Mouse (Mus musculus) limb, embryonic 11.5 days (tissue): Measurements from ENCODE around the gene Zfp280c. TPM values are rescaled to one million over a fixed set of nuclear protein-coding genes. Genes with fewer than 3 reads are reported as not detected.

Experiments used
- ATAC-seq: fragments of 200-750 bp; cut with Nextera tagmentation; 2 replicates; pipeline ENCODE4 v1.8.0; 2017; ENCODE audit warnings: low read depth; ENCODE audit not compliant: insufficient number of reproducible peaks, low FRiP score, low TSS enrichment
- DNase-seq: peaks from one replicate; pipeline ENCODE4 v3.0.0-alpha.2; 2015; ENCODE audit warnings: low spot score
- H3K27ac ChIP-seq: fragments of 300-500 bp; sonication (generic); replicated peaks from 2 replicates; pipeline ENCODE4 v1.5.1; 2014; ENCODE audit warnings: low read depth, mild to moderate bottlenecking, low read length
- H3K27me3 ChIP-seq: fragments of 300-500 bp; sonication (generic); 2 replicates; pipeline ENCODE4 v1.6.1; 2014; ENCODE audit warnings: mild to moderate bottlenecking, low read length, mixed read lengths; ENCODE audit not compliant: control insufficient read depth, insufficient read depth
- H3K36me3 ChIP-seq: fragments of 300-500 bp; sonication (generic); 2 replicates; pipeline ENCODE4 v1.6.1; 2014; ENCODE audit warnings: mild to moderate bottlenecking, low read length, moderate library complexity, mixed read lengths; ENCODE audit not compliant: control insufficient read depth, insufficient read depth
- H3K4me1 ChIP-seq: fragments of 300-500 bp; sonication (generic); 2 replicates; pipeline ENCODE4 v1.6.1; 2014; ENCODE audit warnings: low read length, mixed read lengths; ENCODE audit not compliant: control insufficient read depth, insufficient read depth
- H3K4me2 ChIP-seq: fragments of 300-500 bp; sonication (generic); 2 replicates; pipeline ENCODE4 v1.6.1; 2014; ENCODE audit warnings: low read depth, mild to moderate bottlenecking, moderate library complexity; ENCODE audit not compliant: severe bottlenecking
- H3K4me3 ChIP-seq: fragments of 300-500 bp; sonication (generic); 2 replicates; pipeline ENCODE4 v1.5.1; 2014; ENCODE audit warnings: low read depth, low read length
- H3K9ac ChIP-seq: fragments of 300-500 bp; sonication (generic); 2 replicates; pipeline ENCODE4 v1.6.1; 2014; ENCODE audit warnings: mild to moderate bottlenecking, low read length
- H3K9me3 ChIP-seq: fragments of 300-500 bp; sonication (generic); 2 replicates; pipeline ENCODE4 v1.6.1; 2016; ENCODE audit warnings: low read length; ENCODE audit not compliant: control insufficient read depth
- WGBS: fragments of 180-500 bp; shearing (Covaris S2); extraction: QIAGEN DNeasy Blood & Tissue Kit; methylation state at CpG from one replicate; pipeline ENCODE4 v1.1.7; 2014; 5-methylcytosine and 5-hydroxymethylcytosine counted together
- microRNA-seq: library from miRNA; unstranded; fragments of <30 nt; microRNA quantifications from one replicate; pipeline ENCODE4, GENCODE M21; 2016
- polyA plus RNA-seq: library from polyadenylated mRNA; unstranded; fragments of >200 nt; fragmentation: Nextera tagmentation; extraction: Ambion mirVana; gene quantifications from 2 replicates; pipeline ENCODE4 v1.2.1, GENCODE M21; 2014

The Zfp280c gene
- polyA plus RNA-seq, 1 experiment from 2014 or later, result 23.3 TPM

DNA sequence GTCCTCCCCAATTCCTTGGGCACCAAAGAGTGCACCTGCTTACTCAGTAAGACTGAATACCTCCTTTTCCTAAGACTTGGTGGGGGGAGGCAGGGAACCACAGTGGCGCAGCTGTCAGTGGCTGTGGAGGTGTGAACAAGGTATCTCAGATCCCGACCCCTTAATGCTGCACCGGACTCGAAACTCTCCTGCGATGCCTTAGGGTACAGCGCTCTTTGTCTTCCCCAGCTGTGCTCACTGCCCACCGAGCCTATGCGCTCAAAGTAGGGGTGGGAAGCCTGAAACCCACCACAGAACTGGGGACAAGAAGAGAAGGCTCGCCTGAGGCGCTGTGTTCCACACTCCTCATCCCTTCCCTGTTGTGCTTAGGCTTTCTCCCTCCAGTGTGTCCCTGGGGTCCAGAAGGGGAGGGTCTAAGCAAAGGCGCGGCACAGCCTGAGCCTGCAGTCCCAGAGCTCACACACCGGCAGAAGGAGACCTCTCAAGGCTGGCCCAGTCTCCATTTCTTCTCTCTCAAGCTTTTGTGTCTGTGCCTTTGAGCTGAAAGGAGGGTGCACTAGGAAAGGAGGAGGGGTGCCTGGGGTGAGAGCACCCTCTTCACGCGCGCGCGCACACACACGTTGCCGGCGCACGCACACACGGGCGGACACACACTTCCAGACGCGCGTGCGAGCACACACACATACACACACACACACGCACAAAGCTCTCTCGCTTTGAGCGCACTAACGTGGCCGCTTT lies 75.3 kb downstream of the Zfp280c start, which contains the start of gene Rab33a:
TSS of gene Rab33a (plus strand) at position 478 of the 741 bp plus-strand sequence.
- DNase-seq, result peak; percentile 47

DNA sequence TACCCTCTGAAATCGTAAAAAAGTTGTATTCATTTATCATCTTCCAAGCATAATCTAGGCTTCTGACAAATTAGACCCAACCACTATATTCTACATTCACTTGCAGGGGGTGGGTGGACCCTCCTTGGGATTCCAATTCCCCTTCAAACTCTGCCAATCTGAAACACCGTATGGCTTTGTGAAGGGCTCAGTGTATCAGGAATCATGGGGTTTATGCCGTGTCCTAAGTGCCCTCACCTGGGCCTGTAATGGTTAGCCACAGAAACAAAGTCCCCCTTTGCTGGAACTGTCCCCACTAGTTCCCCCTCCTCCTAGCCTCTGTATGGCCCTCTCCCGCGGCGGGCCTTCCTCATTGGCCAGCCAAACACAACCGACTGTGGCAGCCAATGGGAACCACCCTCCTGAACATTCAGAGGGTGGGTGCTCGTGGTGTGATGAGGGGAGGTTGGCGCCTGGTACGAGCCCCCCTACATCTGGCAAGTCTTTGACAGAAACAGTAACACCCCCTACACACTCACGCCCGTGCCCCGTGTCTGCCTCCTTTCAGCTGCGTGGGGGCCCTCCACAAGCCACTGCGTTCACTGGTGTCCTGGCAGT lies 76.0 kb downstream of the Zfp280c start:
- H3K9ac ChIP-seq, result peak overlapping the region; percentile 49; the same call in 1 of the 2 replicates
- peak; percentile 70 for ATAC-seq
- no peak overlapping the region for H3K27ac ChIP-seq
- peak overlapping the region; percentile 67 for H3K4me2 ChIP-seq
- WGBS, result 30% methylated on average over 15 of the region's 15 CpGs
- no peaks in the 10 kb centered on the region for H3K9me3 ChIP-seq
- no peaks in the 10 kb centered on the region for H3K4me1 ChIP-seq
- H3K4me3 ChIP-seq, result peak overlapping the region; percentile 40
- H3K27me3 ChIP-seq, result no peaks in the 10 kb centered on the region
- no peaks in the 10 kb centered on the region for H3K36me3 ChIP-seq
- peak; percentile 51 for DNase-seq

More for the DNA sequence above, 75.3 kb downstream of the Zfp280c start, which contains the start of gene Rab33a:
- Histone ChIP-seq H3K9me3 (no peaks in the 10 kb centered on the region), H3K9ac (peak within 1 kb of the TSS; percentile 49), H3K4me3 (peak within 1 kb of the TSS; percentile 40), H3K27me3 (no peaks in the 10 kb centered on the region), H3K36me3 (no peaks in the 10 kb centered on the region), H3K4me1 (no peaks in the 10 kb centered on the region), H3K4me2 (peak within 1 kb of the TSS; percentile 67), H3K27ac (no peak within 1 kb of the TSS)
- peak; percentile 79 for ATAC-seq
- 25% methylated on average over 32 of the region's 33 CpGs for WGBS

DNA sequence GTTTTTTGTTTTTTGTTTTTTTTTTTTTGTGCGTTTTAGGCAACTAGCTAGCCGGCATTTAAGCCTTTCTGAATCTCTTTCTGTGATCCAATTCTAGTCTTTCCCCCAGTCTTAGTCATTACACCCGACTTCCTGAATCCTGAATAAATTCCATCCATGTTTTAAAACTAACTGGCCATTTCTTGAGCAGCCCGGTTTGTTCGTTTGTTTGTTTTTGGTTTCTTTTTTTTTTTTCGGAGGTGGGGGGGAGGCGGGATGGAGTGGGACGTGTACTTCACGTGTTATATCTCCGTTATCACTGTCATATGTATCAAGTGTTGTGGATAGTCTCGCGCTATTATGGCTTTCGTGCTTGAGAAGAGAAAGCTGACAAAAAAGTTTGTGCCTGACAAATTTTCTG lies 80.5 kb downstream of the Zfp280c start:
- H3K27ac ChIP-seq, result no peak overlapping the region
- ATAC-seq (no peak), DNase-seq (no peak)
- H3K4me3 ChIP-seq, result peak overlapping the region; percentile 51
- WGBS, result 24% methylated on average over 13 of the region's 13 CpGs
- peak overlapping the region; percentile 37 for H3K9ac ChIP-seq
- H3K36me3 ChIP-seq, result no peaks in the 10 kb centered on the region
- H3K4me2 ChIP-seq, result peak overlapping the region; percentile 36
- no peaks in the 10 kb centered on the region for H3K27me3 ChIP-seq
- H3K4me1 ChIP-seq, result no peaks in the 10 kb centered on the region
- no peaks in the 10 kb centered on the region for H3K9me3 ChIP-seq

DNA sequence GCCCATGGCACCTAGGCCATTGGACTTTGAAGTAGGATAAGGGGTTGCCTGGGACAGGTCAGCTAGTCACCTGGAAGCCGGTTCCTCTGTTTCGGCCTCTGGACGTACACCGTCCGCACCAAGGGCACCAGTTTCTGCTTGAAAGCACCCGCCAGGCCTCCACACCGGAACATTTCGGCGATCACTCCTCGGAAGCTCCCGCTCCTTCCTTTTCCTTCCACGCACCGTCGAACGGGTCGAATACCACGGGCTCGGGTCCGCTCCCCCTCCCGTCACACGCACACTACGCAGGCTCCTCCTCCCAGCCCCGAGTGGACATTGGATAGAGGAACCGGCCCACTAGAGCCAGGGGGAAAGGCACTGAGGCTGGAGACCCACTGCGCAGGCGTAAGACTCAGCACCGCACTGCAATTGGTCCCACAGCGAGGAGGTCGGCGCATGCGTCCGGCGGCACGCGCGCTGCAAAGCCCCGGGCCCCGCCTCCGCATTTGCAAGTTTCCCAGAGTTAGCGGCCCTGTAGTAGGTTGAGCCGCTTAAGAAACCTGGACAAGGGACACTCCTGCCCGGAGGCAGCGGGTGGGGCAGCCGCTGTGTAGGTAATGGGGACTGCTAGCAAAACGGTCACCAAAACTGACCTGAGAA lies 81.0 kb downstream of the Zfp280c start, which contains the start of gene Aifm1:
TSS of gene Aifm1 (minus strand) at position 398 of the 642 bp plus-strand sequence.
- ATAC-seq, result peak; percentile 98
- Histone ChIP-seq H3K27me3 (no peaks in the 10 kb centered on the region), H3K9ac (peak within 1 kb of the TSS; percentile 60), H3K4me3 (peak within 1 kb of the TSS; percentile 51), H3K9me3 (no peaks in the 10 kb centered on the region), H3K36me3 (no peaks in the 10 kb centered on the region), H3K4me1 (no peaks in the 10 kb centered on the region), H3K4me2 (peak within 1 kb of the TSS; percentile 56), H3K27ac (no peak within 1 kb of the TSS)
- WGBS, result 15% methylated on average over 45 of the region's 45 CpGs
- DNase-seq, result peak; percentile 88

DNA sequence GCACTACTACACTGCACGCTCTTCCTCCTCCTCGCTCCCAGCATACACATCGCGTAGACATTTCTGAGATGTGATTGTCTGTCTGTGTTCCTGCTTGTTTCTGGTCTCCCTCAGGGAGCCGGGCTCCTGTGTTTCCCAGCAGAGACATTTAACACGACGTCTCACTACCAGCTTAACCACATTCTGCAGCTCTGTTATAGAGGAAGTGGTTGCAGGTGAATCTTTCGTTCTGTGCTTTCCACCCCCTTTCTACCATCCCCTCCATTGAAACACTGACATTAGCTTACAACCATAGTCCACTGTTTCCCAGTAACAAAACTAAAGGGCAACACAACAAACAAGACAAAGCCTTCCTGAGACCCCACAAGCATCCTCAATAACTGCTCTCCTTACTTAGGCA lies 100.5 kb downstream of the Zfp280c start:
- Histone ChIP-seq H3K9me3 (no peaks in the 10 kb centered on the region), H3K4me2 (no peak overlapping the region), H3K36me3 (no peaks in the 10 kb centered on the region; the same call in 1 of the 2 replicates), H3K4me1 (no peaks in the 10 kb centered on the region), H3K9ac (no peak overlapping the region), H3K4me3 (no peak overlapping the region), H3K27ac (no peak overlapping the region), H3K27me3 (no peaks in the 10 kb centered on the region)
- 88% methylated on average over 8 of the region's 8 CpGs for WGBS
- DNase-seq, result no peak
- no peak for ATAC-seq

Small RNA genes within 50 kb of the gene (microRNA-seq; reads per million reads assigned to microRNA genes)
- not detected for gene Gm27828

Other genes with a start within 250 kb of the Zfp280c start
- 2.4 and 2.6 TPM in 2 replicates for gene Elf4, start 131.4 kb downstream of the Zfp280c start, polyA plus RNA-seq
- 85.8 and 94.2 TPM in 2 replicates for gene Aifm1, start 80.9 kb downstream of the Zfp280c start, polyA plus RNA-seq
- 4.7 and 5.5 TPM in 2 replicates for gene Rab33a, start 75.2 kb downstream of the Zfp280c start, polyA plus RNA-seq
- 17.2 and 19.8 TPM in 2 replicates for gene Slc25a14, start 28.9 kb upstream of the Zfp280c start, polyA plus RNA-seq
- not detected in 2 replicates for gene Gpr119, start 80.0 kb upstream of the Zfp280c start, polyA plus RNA-seq
- 22.0 and 30.5 TPM in 2 replicates for gene Rbmx2, start 100.5 kb upstream of the Zfp280c start, polyA plus RNA-seq